Mouse (Mus musculus) MEL (cell line): ENCODE measurements around the gene Bphl. TPM values are rescaled to one million over a fixed set of nuclear protein-coding genes. Genes with fewer than 3 reads are reported as not detected.
"Not testable (repeated sequence)": the region's sequence is repeated elsewhere in the genome, so short reads cannot be mapped to it uniquely, and the experiment has no call there.

ENCODE experiments used
- DNase-seq: peaks from one replicate; pipeline ENCODE4 v3.0.0; 2011; ENCODE audit warnings: low read depth, low spot score
- H3K27ac ChIP-seq: 2 replicates; pipeline ENCODE4 v1.5.1; 2012; ENCODE audit warnings: low read depth, mild to moderate bottlenecking, control low read depth, low read length, moderate library complexity; ENCODE audit not compliant: control insufficient read depth
- H3K27me3 ChIP-seq, 2 experiments: fragments of 150-350 bp in 1 of 2; sonication (generic) in 1 of 2; 2 replicates each; pipeline ENCODE4 v1.6.1; 2012; ENCODE audit warnings: low read length in 2 of 2, mild to moderate bottlenecking in 2 of 2, improper control_type of control experiment in 1 of 2, moderate library complexity in 1 of 2; ENCODE audit not compliant: insufficient read depth in 2 of 2, control insufficient read depth in 1 of 2
- H3K36me3 ChIP-seq, 2 experiments: 2 replicates each; pipeline ENCODE4 v1.6.1; 2012 to 2014; ENCODE audit warnings: low read length in 2 of 2, improper control_type of control experiment in 1 of 2, inconsistent platforms in 1 of 2, mild to moderate bottlenecking in 1 of 2; ENCODE audit not compliant: insufficient read depth in 2 of 2, control insufficient read depth in 1 of 2
- H3K4me1 ChIP-seq, 2 experiments: fragments of 150-350 bp in 1 of 2; sonication (generic) in 1 of 2; 2 replicates each; pipeline ENCODE4 v1.6.1; 2012; ENCODE audit warnings: low read length in 2 of 2, improper control_type of control experiment in 1 of 2, mild to moderate bottlenecking in 1 of 2; ENCODE audit not compliant: insufficient read depth in 2 of 2, control insufficient read depth in 1 of 2
- H3K4me3 ChIP-seq, 2 experiments: fragments of 150-350 bp in 1 of 2; sonication (generic) in 1 of 2; 2 replicates each; pipeline ENCODE4 v1.5.1; 2012; ENCODE audit warnings: low read depth in 2 of 2, low read length in 2 of 2, mild to moderate bottlenecking in 2 of 2, moderate library complexity in 2 of 2, control low read depth in 1 of 2, improper control_type of control experiment in 1 of 2; ENCODE audit not compliant: control insufficient read depth in 1 of 2, insufficient read depth in 1 of 2
- H3K79me2 ChIP-seq: 2 replicates; pipeline ENCODE4 v1.6.1; 2012; ENCODE audit warnings: mild to moderate bottlenecking, low read length, moderate library complexity; ENCODE audit not compliant: control insufficient read depth, poor library complexity, insufficient read depth
- H3K9ac ChIP-seq: 2 replicates; pipeline ENCODE4 v1.6.1; 2012; ENCODE audit warnings: low read depth, mild to moderate bottlenecking, control low read depth, low read length, moderate library complexity; ENCODE audit not compliant: control insufficient read depth, poor library complexity, severe bottlenecking
- H3K9me3 ChIP-seq: fragments of 150-350 bp; sonication (generic); replicated peaks from 2 replicates; pipeline ENCODE4 v1.6.1; 2012; ENCODE audit warnings: mild to moderate bottlenecking, low read length, improper control_type of control experiment, moderate library complexity; ENCODE audit not compliant: insufficient read depth
- CHD2 ChIP-seq: IDR thresholded peaks from 2 replicates; pipeline ENCODE4 v1.6.1; 2011; ENCODE audit warnings: low read length, improper control_type of control experiment
- CTCF ChIP-seq, 3 experiments: IDR thresholded peaks in 2 of 3; conservative IDR thresholded peaks in 1 of 3; 2 replicates each; pipeline ENCODE4 v1.5.1; 2011 to 2012; ENCODE audit warnings: low read length in 3 of 3, low read depth in 2 of 3, mild to moderate bottlenecking in 2 of 3, improper control_type of control experiment in 1 of 3, inconsistent platforms in 1 of 3, mixed read lengths in 1 of 3, moderate library complexity in 1 of 3; ENCODE audit not compliant: control insufficient read depth in 1 of 3, insufficient read depth in 1 of 3, poor library complexity in 1 of 3, severe bottlenecking in 1 of 3
- ELF1 ChIP-seq: IDR thresholded peaks from 2 replicates; pipeline ENCODE4 v1.6.1; 2014; ENCODE audit warnings: low read depth, mild to moderate bottlenecking, inconsistent platforms, low read length, improper control_type of control experiment, moderate library complexity
- ETS1 ChIP-seq: IDR thresholded peaks from 2 replicates; pipeline ENCODE4 v1.6.1; 2012; ENCODE audit warnings: low read depth, mild to moderate bottlenecking, inconsistent platforms, low read length, improper control_type of control experiment, moderate library complexity
- HCFC1 ChIP-seq: IDR thresholded peaks from 2 replicates; pipeline ENCODE4 v1.6.1; 2012; ENCODE audit warnings: low read depth, mild to moderate bottlenecking, inconsistent platforms, low read length, improper control_type of control experiment, moderate library complexity
- JUND ChIP-seq: IDR thresholded peaks from 2 replicates; pipeline ENCODE4 v1.6.1; 2011; ENCODE audit warnings: low read depth, mild to moderate bottlenecking, improper control_type of control experiment, low read length
- MAFK ChIP-seq: IDR thresholded peaks from 2 replicates; pipeline ENCODE4 v1.6.1; 2011; ENCODE audit warnings: low read depth, mild to moderate bottlenecking, low read length, improper control_type of control experiment, borderline replicate concordance
- MAX ChIP-seq: IDR thresholded peaks from 2 replicates; pipeline ENCODE4 v1.6.1; 2011; ENCODE audit warnings: low read length, improper control_type of control experiment
- MXI1 ChIP-seq: IDR thresholded peaks from 2 replicates; pipeline ENCODE4 v1.6.1; 2011; ENCODE audit warnings: mild to moderate bottlenecking, low read depth, low read length, improper control_type of control experiment
- NRF1 ChIP-seq: IDR thresholded peaks from 2 replicates; pipeline ENCODE4 v1.6.1; 2014; ENCODE audit warnings: low read depth, mild to moderate bottlenecking, inconsistent platforms, low read length, improper control_type of control experiment, moderate library complexity; ENCODE audit not compliant: poor library complexity, insufficient read depth, severe bottlenecking
- POLR2A ChIP-seq, 2 experiments: IDR thresholded peaks; 2 replicates each; pipeline ENCODE4 v1.6.1; 2011 to 2012; ENCODE audit warnings: low read length in 2 of 2, mild to moderate bottlenecking in 2 of 2, control low read depth in 1 of 2, improper control_type of control experiment in 1 of 2, low read depth in 1 of 2, moderate library complexity in 1 of 2; ENCODE audit not compliant: control insufficient read depth in 1 of 2, insufficient read depth in 1 of 2, poor library complexity in 1 of 2
- POLR2AphosphoS2 ChIP-seq: IDR thresholded peaks from 2 replicates; pipeline ENCODE4 v1.6.1; 2011; ENCODE audit warnings: low read length, improper control_type of control experiment
- POLR2AphosphoS5 ChIP-seq: IDR thresholded peaks from 2 replicates; pipeline ENCODE4 v1.6.1; 2012; ENCODE audit warnings: low read depth, borderline replicate concordance, mild to moderate bottlenecking, inconsistent platforms, low read length, moderate library complexity, mixed read lengths
- RAD21 ChIP-seq: IDR thresholded peaks from 2 replicates; pipeline ENCODE4 v1.6.1; 2011; ENCODE audit warnings: mild to moderate bottlenecking, low read depth, low read length, improper control_type of control experiment
- TAL1 ChIP-seq: IDR thresholded peaks from 2 replicates; pipeline ENCODE4 v1.6.1; 2012; ENCODE audit warnings: mild to moderate bottlenecking, inconsistent platforms, low read length, moderate library complexity, mixed read lengths
- TBP ChIP-seq: IDR thresholded peaks from 2 replicates; pipeline ENCODE4 v1.8.0; 2011; ENCODE audit warnings: low read depth, low read length, improper control_type of control experiment
- TCF12 ChIP-seq: IDR thresholded peaks from 2 replicates; pipeline ENCODE4 v1.6.1; 2014; ENCODE audit warnings: low read depth, mild to moderate bottlenecking, inconsistent platforms, low read length, improper control_type of control experiment, moderate library complexity
- USF2 ChIP-seq, 2 experiments: IDR thresholded peaks; 2 replicates each; pipeline ENCODE4 v1.6.1; 2011 to 2012; ENCODE audit warnings: improper control_type of control experiment in 2 of 2, low read length in 2 of 2, borderline replicate concordance in 1 of 2, inconsistent platforms in 1 of 2, low read depth in 1 of 2, mild to moderate bottlenecking in 1 of 2; ENCODE audit not compliant: insufficient read depth in 1 of 2
- ZMIZ1 ChIP-seq: IDR thresholded peaks from 2 replicates; pipeline ENCODE4 v1.6.1; 2012; ENCODE audit warnings: low read depth, mild to moderate bottlenecking, inconsistent platforms, low read length, improper control_type of control experiment, moderate library complexity
- ZNF384 ChIP-seq: IDR thresholded peaks from 2 replicates; pipeline ENCODE4 v1.6.1; 2012; ENCODE audit warnings: low read depth, mild to moderate bottlenecking, inconsistent platforms, low read length, improper control_type of control experiment
- polyA plus RNA-seq, 2 experiments: library from polyadenylated mRNA; stranded (reverse) in 1 of 2; unstranded in 1 of 2; fragments of >175 nt in 1 of 2; fragments of >200 nt in 1 of 2; gene quantifications; 2 replicates each; pipeline versions ENCODE4 v1.2.1 to v1.2.4; 2012; ENCODE audit warnings: low replicate concordance in 2 of 2, low read depth in 1 of 2; ENCODE audit not compliant: insufficient read length in 2 of 2, insufficient read depth in 1 of 2, missing spikeins in 1 of 2
- total RNA-seq: library from RNA; depleted of rRNA; stranded (reverse); fragments of 300-350 nt; gene quantifications from 2 replicates; pipeline ENCODE4 v1.2.3, GENCODE M21; 2012

Bphl gene
- total and polyA plus RNA-seq, 3 experiments = 6.5 to 7.7 TPM; not detected in 1

GRCm38 (mm10) chr13:34071836-34072235, 34.4 kb downstream of the Bphl start:
- Histone ChIP-seq H3K27me3 (no peaks in the 10 kb centered on the region), H3K79me2 (peaks cover under 1% of the 10 kb centered on the region; the same call in 1 of the 2 replicates), H3K4me1 (peaks cover 0 to 5% of the 10 kb centered on the region in 2 experiments; a peak in 2 of 4 replicates), H3K27ac (no peak overlapping the region), H3K9me3 (no peaks in the 10 kb centered on the region), H3K9ac (no peak overlapping the region), H3K36me3 (peaks cover 0 to under 1% of the 10 kb centered on the region in 2 experiments; a peak in 2 of 4 replicates), H3K4me3 (no peak overlapping the region)
- no peak for DNase-seq
- TF ChIP-seq ELF1 (no peak), POLR2AphosphoS2 (no peak), TBP (no peak), NRF1 (no peak), HCFC1 (no peak), ETS1 (no peak), ZNF384 (no peak), CTCF (IDR thresholded peaks at IDR 0.05 in 2 of 3, conservative IDR thresholded peaks at IDR 0.05 in 1 of 3; ENCODE audit: control insufficient read depth in 1 of 3, insufficient read depth in 1 of 3, low read depth in 2 of 3, low read length in 3 of 3, poor library complexity in 1 of 3, severe bottlenecking in 1 of 3) (no peak), MAFK (no peak), USF2 (IDR thresholded peaks at IDR 0.05; ENCODE audit: borderline replicate concordance in 1 of 2, insufficient read depth in 1 of 2, low read depth in 1 of 2, low read length in 2 of 2) (no peak), MAX (no peak), JUND (no peak), POLR2A (IDR thresholded peaks at IDR 0.05; ENCODE audit: control insufficient read depth in 1 of 2, insufficient read depth in 1 of 2, low read depth in 1 of 2, low read length in 2 of 2, poor library complexity in 1 of 2) (no peak), POLR2AphosphoS5 (no peak)

- Histone ChIP-seq H3K9ac (no peak overlapping the region), H3K4me1 (peaks cover 2 to 8% of the 10 kb centered on the region in 2 experiments; a peak in 3 of 4 replicates), H3K4me3 (no peak overlapping the region), H3K27ac (no peak overlapping the region), H3K9me3 (no peaks in the 10 kb centered on the region), H3K36me3 (peaks cover 0 to 4% of the 10 kb centered on the region in 2 experiments; a peak in 2 of 4 replicates), H3K79me2 (peaks cover 6% of the 10 kb centered on the region), H3K27me3 (no peaks in the 10 kb centered on the region)
- TF ChIP-seq TCF12 (no peak), POLR2AphosphoS2 (no peak), RAD21 (no peak), HCFC1 (no peak), CHD2 (no peak), POLR2AphosphoS5 (no peak), MXI1 (no peak), CTCF (IDR thresholded peaks at IDR 0.05 in 2 of 3, conservative IDR thresholded peaks at IDR 0.05 in 1 of 3; ENCODE audit: control insufficient read depth in 1 of 3, insufficient read depth in 1 of 3, low read depth in 2 of 3, low read length in 3 of 3, poor library complexity in 1 of 3, severe bottlenecking in 1 of 3) (no peak), ZMIZ1 (no peak), TAL1 (no peak)
- no peak for DNase-seq
Measured at GRCm38 (mm10) chr13:34072847-34073246, 35.5 kb downstream of the Bphl start.

- not testable (repeated sequence) for H3K9me3 ChIP-seq, H3K4me3 ChIP-seq
Measured at GRCm38 (mm10) chr13:34074441-34074840, 37.0 kb downstream of the Bphl start.

GRCm38 (mm10) chr13:34075893-34076292, 38.5 kb downstream of the Bphl start:
- H3K27ac ChIP-seq, H3K36me3 ChIP-seq, H3K9me3 ChIP-seq, H3K9ac ChIP-seq, H3K4me1 ChIP-seq, H3K27me3 ChIP-seq, DNase-seq, H3K79me2 ChIP-seq, H3K4me3 ChIP-seq: not testable (repeated sequence)

More at GRCm38 (mm10) chr13:34074441-34074840, 37.0 kb downstream of the Bphl start:
- not testable (repeated sequence) for H3K4me1 ChIP-seq, DNase-seq, H3K27me3 ChIP-seq, H3K27ac ChIP-seq, H3K36me3 ChIP-seq, H3K9ac ChIP-seq, H3K79me2 ChIP-seq
